8 mouse cellular contexts compared by ENCODE assay signal in the genomic region with DNA sequence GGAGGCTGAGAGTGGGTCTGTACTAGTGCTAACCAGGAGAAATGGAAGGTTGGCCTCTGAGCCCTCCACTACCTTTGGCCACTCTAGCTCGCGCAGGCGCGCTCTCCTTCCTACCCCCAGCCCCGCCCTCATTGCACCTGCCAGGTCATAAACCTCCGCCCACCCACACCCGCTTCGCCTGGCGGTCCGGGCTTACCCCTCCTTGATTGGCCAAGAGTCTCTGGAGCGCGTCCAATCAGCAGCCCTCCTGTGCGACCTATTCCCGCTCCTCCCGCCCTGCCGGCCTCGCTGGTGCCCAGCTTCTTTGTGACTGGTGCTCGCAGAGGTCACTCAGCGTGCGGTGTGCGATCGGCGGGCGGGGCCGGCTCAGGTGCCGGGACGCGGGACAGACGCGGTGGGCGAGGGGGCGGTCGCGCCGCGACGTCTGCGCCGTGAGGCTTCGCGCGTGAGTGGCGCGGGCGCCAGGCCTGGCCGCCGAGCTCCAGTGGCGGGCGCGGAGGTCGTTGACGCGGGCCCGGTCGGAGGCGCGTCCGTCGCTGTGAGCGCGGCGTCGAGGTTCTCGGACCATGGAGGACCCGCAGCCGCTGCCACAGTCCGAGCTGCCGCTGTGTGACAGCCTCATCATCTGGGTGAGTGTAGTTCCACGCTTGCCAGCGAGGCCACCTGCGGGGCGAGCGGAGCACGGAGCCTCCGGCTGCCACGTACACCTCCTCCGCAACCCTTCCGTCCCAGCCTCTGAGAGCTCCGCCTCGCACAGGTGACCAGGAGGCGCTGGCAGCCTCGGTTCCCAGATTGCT. TPM values are rescaled to one million over a fixed set of nuclear protein-coding genes. Genes with fewer than 3 reads are reported as not detected.
DNase-seq lines count a peak whose midpoint lies in the region; ATAC-seq and TF ChIP-seq lines count a peak whose summit lies in the region.

A gene (plus strand): TSS at position 313 of the 797 bp plus-strand sequence.

- peaks cover 21% of the 10 kb centered on the region; the same call in 1 of the 2 replicates for H3K4me1 ChIP-seq in hindbrain, embryonic 10.5 days (replicated peaks)
- H3K4me1 ChIP-seq in lung, adult 2 months (ENCODE audit: control insufficient read depth, insufficient read depth, low read length), result no peaks in the 10 kb centered on the region
- H3K4me1 ChIP-seq in neural tube, embryonic 15.5 days, result peaks cover 19% of the 10 kb centered on the region
- H3K4me1 ChIP-seq in testis, adult 2 months (ENCODE audit: control insufficient read depth, insufficient read depth, low read length), result peaks cover 2% of the 10 kb centered on the region; the same call in 1 of the 2 replicates

- peak within 1 kb of the TSS; percentile 76 for H3K4me2 ChIP-seq in neural tube, embryonic 15.5 days

- TF ChIP-seq POLR2A in lung, adult 2 months (IDR thresholded peaks at IDR 0.05; ENCODE audit: borderline replicate concordance, extremely low read depth, low read depth, low read length), result peak; percentile 46; the same call in 1 of the 2 replicates
- TF ChIP-seq POLR2A in testis, adult 2 months (IDR thresholded peaks at IDR 0.05; ENCODE audit: control insufficient read depth, low read depth, low read length), result peak; percentile 76

- peak within 1 kb of the TSS; percentile 89 for H3K27ac ChIP-seq in hindbrain, embryonic 10.5 days
- H3K27ac ChIP-seq in neural tube, embryonic 15.5 days (replicated peaks), result peak within 1 kb of the TSS; percentile 91
- H3K27ac ChIP-seq in testis, adult 2 months (ENCODE audit: control insufficient read depth, insufficient read depth, low read depth, low read length), result peak within 1 kb of the TSS; percentile 98

- peaks cover 2% of the 10 kb centered on the region for H3K27me3 ChIP-seq in Patski
- peaks cover 14% of the 10 kb centered on the region; the same call in 1 of the 2 replicates for H3K27me3 ChIP-seq in hindbrain, embryonic 10.5 days (ENCODE audit: insufficient read depth, poor library complexity, severe bottlenecking)
- H3K27me3 ChIP-seq in neural tube, embryonic 15.5 days (replicated peaks), result no peaks in the 10 kb centered on the region
- no peaks in the 10 kb centered on the region for H3K27me3 ChIP-seq in testis, adult 2 months (ENCODE audit: control insufficient read depth, insufficient read depth, low read length)

- no peaks in the 10 kb centered on the region for H3K36me3 ChIP-seq in hindbrain, embryonic 10.5 days
- H3K36me3 ChIP-seq in neural tube, embryonic 15.5 days, result no peaks in the 10 kb centered on the region
- H3K36me3 ChIP-seq in testis, adult 2 months (ENCODE audit: control insufficient read depth, insufficient read depth, low read length), result no peaks in the 10 kb centered on the region

- peak; percentile 70 for DNase-seq in Patski (ENCODE audit: low read depth, low spot score)
- DNase-seq in cerebellum, postnatal 14 days, result peak; percentile 99 to 100
- DNase-seq in frontal cortex, postnatal 10 days (ENCODE audit: low spot score in 2 of 2), result peak; percentile 92 to 93
- DNase-seq in hindbrain, embryonic 10.5 days (ENCODE audit: low spot score), result peak; percentile 94
- DNase-seq in layer of hippocampus, adult 8-10 months (ENCODE audit: low spot score in 2 of 2), result peak; percentile 92 to 93
- peak; percentile 92 for DNase-seq in lung, adult 2 months

- peak; percentile 100 for ATAC-seq in Patski
- peak; percentile 99 for ATAC-seq in neural tube, embryonic 15.5 days (ENCODE audit: low FRiP score)

- peak within 1 kb of the TSS; percentile 85 for H3K9ac ChIP-seq in neural tube, embryonic 15.5 days (replicated peaks)

- no peaks in the 10 kb centered on the region for H3K9me3 ChIP-seq in hindbrain, embryonic 10.5 days
- H3K9me3 ChIP-seq in neural tube, embryonic 15.5 days (replicated peaks), result no peaks in the 10 kb centered on the region

- in situ Hi-C loops in Patski (cut with MboI; ENCODE audit: low pct_unique_long_range_greater_than_20kb), result no loop called here

- WGBS in hindbrain, embryonic 10.5 days, result under 1% methylated on average over 82 of the region's 82 CpGs
- WGBS in lung, adult 2 months, result under 1% methylated on average over 82 of the region's 82 CpGs
- under 1% methylated on average over 81 of the region's 82 CpGs for WGBS in neural tube, embryonic 15.5 days

- peak within 1 kb of the TSS; percentile 73 for H3K4me3 ChIP-seq in hindbrain, embryonic 10.5 days
- H3K4me3 ChIP-seq in lung, adult 2 months (replicated peaks; ENCODE audit: extremely low read depth, low read depth, low read length), result peak within 1 kb of the TSS; percentile 82
- peak within 1 kb of the TSS; percentile 82 for H3K4me3 ChIP-seq in neural tube, embryonic 15.5 days (replicated peaks)
- peak within 1 kb of the TSS; percentile 98 for H3K4me3 ChIP-seq in testis, adult 2 months (ENCODE audit: control insufficient read depth, low read depth, low read length)

- CTCF ChIA-PET in Patski (lab: Charles Lee), result no interaction called here

- POLR2A ChIA-PET in Patski (lab: Charles Lee), result interaction anchor here (0.6 to 1.4 kb wide), 2 partner anchors 17 to 1352 kb away, joined by 5 to 8 read pairs; no protein-coding TSS in a partner anchor

- TF ChIP-seq CTCF in Patski (IDR thresholded peaks at IDR 0.05), result no peak
- no peak for TF ChIP-seq CTCF in lung, adult 2 months (IDR thresholded peaks at IDR 0.05; ENCODE audit: insufficient read depth, low read length)
- TF ChIP-seq CTCF in testis, adult 2 months (IDR thresholded peaks at IDR 0.05; ENCODE audit: control insufficient read depth, insufficient read depth, insufficient replicate concordance, low read depth, low read length), result no peak

RNA-seq across cellular contexts. Expression of the gene that starts here (rescaled TPM):
- polyA plus RNA-seq in Patski (2021), result 24.7 TPM
- 14.4 and 17.3 TPM in 2 replicates for polyA plus RNA-seq in hindbrain, embryonic 10.5 days (2016; fragmentation: Nextera tagmentation; extraction: Ambion mirVana)
- 10 to 100 TPM; 58.7 to 73.1 (median 64.3) TPM for total RNA-seq in layer of hippocampus, adult 8-10 months (2022)
- polyA plus RNA-seq in lung, adult 2 months (2012; rRNA removed), result 2.4 and 2.9 TPM in 2 replicates
- polyA plus RNA-seq in neural tube, embryonic 15.5 days (2015; fragmentation: Nextera tagmentation; extraction: Ambion mirVana), result 56.4 and 69.6 TPM in 2 replicates
- polyA plus RNA-seq in testis, adult 2 months (2012; rRNA removed), result 63.6 and 76.4 TPM in 2 replicates

Comparison
In these comparisons a context has a peak if more than half of its experiments do, and no peak if none do; other contexts are left out.
1. Peak in every context shown above with its lines: DNase-seq, ATAC-seq, H3K4me3 ChIP-seq and H3K27ac ChIP-seq.